Mouse (Mus musculus) leukemia stem cell, adult 10-12 weeks (primary cell): Measurements from ENCODE around the gene Pon3. TPM values are rescaled to one million over a fixed set of nuclear protein-coding genes. Genes with fewer than 3 reads are reported as not detected.

Experiments
- polyA plus RNA-seq: library from polyadenylated mRNA; stranded (reverse); fragments of >175 nt; gene quantifications from 2 replicates; pipeline ENCODE4 v1.2.3, GENCODE M21; 2012; ENCODE audit warnings: low replicate concordance

Pon3 gene
- 0.56 TPM in 1 of 2 replicates, not detected in the other for polyA plus RNA-seq

DNA sequence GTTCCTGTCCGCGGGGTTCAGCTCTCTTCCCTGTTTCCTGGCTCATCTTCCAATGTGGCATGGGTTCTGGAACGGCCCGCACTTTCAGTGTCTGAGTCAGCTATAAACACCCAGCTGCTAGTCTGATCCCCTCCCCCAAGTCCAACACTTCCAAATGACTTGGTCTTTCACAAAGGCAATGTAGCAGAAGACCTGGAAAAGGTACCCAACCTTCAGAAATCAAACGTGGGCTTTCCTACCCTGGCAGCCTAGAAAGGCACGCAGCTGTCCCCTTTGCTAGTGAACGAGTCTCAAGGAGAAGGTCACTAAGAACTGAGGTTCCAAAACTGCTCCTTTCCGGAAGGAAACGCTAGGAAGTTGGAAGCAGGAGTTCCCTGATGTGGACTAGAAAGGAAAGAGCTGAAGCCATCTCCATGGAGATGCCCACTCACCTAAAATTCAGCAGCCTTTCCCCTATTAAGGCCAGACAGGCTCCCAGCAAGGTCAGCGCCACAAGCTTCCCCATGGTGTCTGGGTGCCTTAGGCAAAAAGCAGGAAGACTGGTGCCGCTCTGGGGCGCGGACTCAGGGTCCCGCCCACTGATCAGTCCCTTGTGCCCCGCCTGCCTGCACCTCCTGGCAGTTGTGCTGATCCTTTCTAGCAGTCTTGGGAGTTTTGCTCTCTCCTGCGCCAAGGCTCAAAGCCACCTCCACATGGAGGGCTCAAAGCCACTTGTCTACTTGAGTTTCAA is at the start of gene Pon3:
Gene Pon3, minus strand, starts transcription at position 565 of the 730 bp plus-strand sequence.

DNA sequence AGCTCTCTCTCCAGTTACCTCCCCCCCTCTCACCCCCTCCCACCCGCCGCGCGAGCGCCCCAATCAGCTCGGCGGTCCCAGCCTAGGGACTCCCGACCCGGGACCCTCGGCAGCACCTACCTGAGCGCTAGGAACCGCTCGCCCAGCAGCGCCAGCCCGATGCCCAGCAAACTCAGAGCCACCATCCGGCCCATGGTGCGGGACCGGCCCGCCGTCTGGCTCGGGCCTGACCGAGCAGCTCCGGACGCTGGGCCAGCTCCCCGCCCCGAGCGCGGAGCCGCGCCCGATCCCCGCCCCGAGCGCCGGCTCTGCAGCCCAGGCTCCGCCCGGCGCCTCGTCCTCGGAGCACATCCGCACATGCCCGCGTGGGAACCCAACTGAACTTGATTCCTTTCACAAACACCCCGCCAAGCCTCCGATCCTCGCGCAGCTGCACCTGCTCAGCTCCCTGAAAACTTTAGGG is 42.0 kb upstream of the Pon3 start, which contains the start of gene Pon2:
Gene Pon2, minus strand, starts transcription at position 364 of the 463 bp plus-strand sequence.

GRCm38 (mm10) chr6:5193693-5194092 is 62.4 kb downstream of the Pon3 start, which contains the start of gene Pon1:
TSS of gene Pon1 (minus strand) at chr6:5193946.

Other genes starting within 250 kb of the Pon3 start
- not detected in 2 replicates for gene Pon1, start 62.3 kb downstream of the Pon3 start, polyA plus RNA-seq
- gene Pon2, start 42.2 kb upstream of the Pon3 start, polyA plus RNA-seq, result 23.6 and 30.8 TPM in 2 replicates
- not detected in 2 replicates for gene Asb4, start 127.1 kb upstream of the Pon3 start, polyA plus RNA-seq
- 0.08 TPM in 1 of 2 replicates, not detected in the other for gene Pdk4, start 240.0 kb upstream of the Pon3 start, polyA plus RNA-seq